ENCODE assay signal across 23 mouse cellular contexts in genomic region chr10:18664016-18664415, GRCm38 (mm10).
A peak's percentile ranks its signal among the peaks of the same experiment; 100 is the strongest.
DNase-seq lines count a peak whose midpoint lies in the region; ATAC-seq lines count a peak whose summit lies in the region.
"Had no signal": no experiment of that assay in that cellular context is flagged by ENCODE, and none has a peak within 500 bp of the region (broad histone marks: within the 10 kb centered on the region; RNA-seq: fewer than 3 reads in every experiment).

No protein-coding gene starts in this region.

- no peak overlapping the region for H3K4me3 ChIP-seq in midbrain, embryonic 11.5 days (ENCODE audit: low read depth, low read length)
- no peak overlapping the region for H3K4me3 ChIP-seq in forebrain, embryonic 10.5 days
- H3K4me3 ChIP-seq: embryonic facial prominence, embryonic 15.5 days; erythroblast, embryonic 14.5 days; forebrain, embryonic 12.5 days; heart, adult 2 months; heart, embryonic 15.5 days; hindbrain, embryonic 13.5 days had no signal

- no peaks in the 10 kb centered on the region for H3K36me3 ChIP-seq in midbrain, embryonic 11.5 days (ENCODE audit: control insufficient read depth, insufficient read depth, low read length)
- no peaks in the 10 kb centered on the region for H3K36me3 ChIP-seq in forebrain, embryonic 10.5 days (replicated peaks)
- H3K36me3 ChIP-seq: embryonic facial prominence, embryonic 15.5 days; forebrain, embryonic 12.5 days; heart, embryonic 15.5 days had no signal

- no peaks in the 10 kb centered on the region for H3K4me1 ChIP-seq in midbrain, embryonic 11.5 days (ENCODE audit: control insufficient read depth, insufficient read depth, low read length)
- no peaks in the 10 kb centered on the region for H3K4me1 ChIP-seq in forebrain, embryonic 10.5 days
- H3K4me1 ChIP-seq: embryonic facial prominence, embryonic 15.5 days; forebrain, embryonic 12.5 days; heart, embryonic 15.5 days; hindbrain, embryonic 13.5 days had no signal

- WGBS in midbrain, embryonic 11.5 days = 90% methylated on average over 2 of the region's 2 CpGs
- 87% methylated on average over 2 of the region's 2 CpGs for WGBS in forebrain, embryonic 10.5 days

- ATAC-seq in CD4-positive, CD25-positive, alpha-beta regulatory T cell, adult 4 months = no peak
- no peak for ATAC-seq in midbrain, embryonic 11.5 days (ENCODE audit: low FRiP score)
- ATAC-seq: forebrain, embryonic 16.5 days had no signal

- DNase-seq in CD4-positive, CD25-positive, alpha-beta regulatory T cell, adult 2 months (ENCODE audit: low read depth, low spot score) = peak; percentile 7
- peak; percentile 41 to 59 for DNase-seq in thymus, adult 18-20 months
- peak; percentile 80 for DNase-seq in thymus, postnatal 14 days
- DNase-seq in midbrain, embryonic 11.5 days (ENCODE audit: low spot score, missing footprints) = no peak
- DNase-seq in frontal cortex, postnatal 25 days (ENCODE audit: low spot score in 2 of 2) = no peak
- no peak for DNase-seq in forebrain, embryonic 10.5 days (ENCODE audit: extremely low spot score, low spot score)
- DNase-seq: adrenal gland, adult 2 months; adrenal gland, postnatal 36 days; B cell, adult 2 months; cerebellum, adult 8-10 months; cerebellum, postnatal 14 days; embryo, embryonic 11 days; gastrocnemius, postnatal 14 days; heart, adult 2 months; heart, postnatal 14 days had no signal

- no peaks in the 10 kb centered on the region; the same call in 1 of the 2 replicates for H3K9me3 ChIP-seq in midbrain, embryonic 11.5 days (ENCODE audit: control insufficient read depth, low read length)
- H3K9me3 ChIP-seq in forebrain, embryonic 10.5 days = peaks cover 6% of the 10 kb centered on the region; the same call in 1 of the 2 replicates
- H3K9me3 ChIP-seq: embryonic facial prominence, embryonic 15.5 days; heart, embryonic 15.5 days; hindbrain, embryonic 13.5 days had no signal

- no peak overlapping the region for H3K4me2 ChIP-seq in midbrain, embryonic 11.5 days
- H3K4me2 ChIP-seq: embryonic facial prominence, embryonic 15.5 days; forebrain, embryonic 12.5 days; heart, embryonic 11.5 days; heart, embryonic 15.5 days; hindbrain, embryonic 13.5 days had no signal

- H3K9ac ChIP-seq in midbrain, embryonic 11.5 days (ENCODE audit: low read length) = no peak overlapping the region
- H3K9ac ChIP-seq: embryonic facial prominence, embryonic 15.5 days; forebrain, embryonic 12.5 days; heart, embryonic 15.5 days; hindbrain, embryonic 13.5 days had no signal

- H3K27me3 ChIP-seq in midbrain, embryonic 11.5 days (ENCODE audit: control insufficient read depth, insufficient read depth, low read length) = no peaks in the 10 kb centered on the region
- H3K27me3 ChIP-seq in forebrain, embryonic 10.5 days (ENCODE audit: poor library complexity, severe bottlenecking) = no peaks in the 10 kb centered on the region
- H3K27me3 ChIP-seq: embryonic facial prominence, embryonic 15.5 days; forebrain, embryonic 12.5 days; heart, embryonic 15.5 days; hindbrain, embryonic 13.5 days had no signal

- no peak overlapping the region for H3K27ac ChIP-seq in midbrain, embryonic 11.5 days (ENCODE audit: low read depth, low read length)
- H3K27ac ChIP-seq in forebrain, embryonic 10.5 days = no peak overlapping the region
- H3K27ac ChIP-seq: embryonic facial prominence, embryonic 15.5 days; forebrain, embryonic 12.5 days; heart, adult 2 months; heart, embryonic 15.5 days; hindbrain, embryonic 13.5 days had no signal

Comparison
In these comparisons a context has a peak if more than half of its experiments do, and no peak if none do; other contexts are left out.
1. DNase-seq: peak in CD4-positive, CD25-positive, alpha-beta regulatory T cell, adult 2 months (single experiment), thymus, adult 18-20 months (2 of 2) and thymus, postnatal 14 days (single experiment); none in midbrain, embryonic 11.5 days (single experiment), frontal cortex, postnatal 25 days (0 of 2) and forebrain, embryonic 10.5 days (single experiment).